Mouse (Mus musculus) intestine, embryonic 14.5 days (tissue): ENCODE data around the gene Dusp16. TPM values are rescaled to one million over a fixed set of nuclear protein-coding genes. Genes with fewer than 3 reads are reported as not detected.

Source experiments
- ATAC-seq: fragments of 200-750 bp; cut with Nextera tagmentation; replicated peaks from 2 replicates; pipeline ENCODE4 v1.8.0; 2017; ENCODE audit warnings: low read depth, moderate number of reproducible peaks, moderate TSS enrichment, moderate library complexity; ENCODE audit not compliant: low FRiP score, low TSS enrichment
- DNase-seq: peaks from one replicate; pipeline ENCODE4 v3.0.0-alpha.2; 2018; ENCODE audit warnings: low spot score
- H3K27ac ChIP-seq: fragments of 300-500 bp; sonication (generic); 2 replicates; pipeline ENCODE4 v1.5.1; 2014; ENCODE audit warnings: low read depth, mild to moderate bottlenecking, control low read depth
- H3K27me3 ChIP-seq: fragments of 300-500 bp; sonication (generic); replicated peaks from 2 replicates; pipeline ENCODE4 v1.6.1; 2014; ENCODE audit warnings: low read length, control low read depth; ENCODE audit not compliant: control insufficient read depth, insufficient read depth
- H3K36me3 ChIP-seq: fragments of 300-500 bp; sonication (generic); 2 replicates; pipeline ENCODE4 v1.6.1; 2014; ENCODE audit warnings: low read length, control low read depth; ENCODE audit not compliant: control insufficient read depth, insufficient read depth
- H3K4me1 ChIP-seq: fragments of 300-500 bp; sonication (generic); replicated peaks from 2 replicates; pipeline ENCODE4 v1.6.1; 2014; ENCODE audit warnings: low read length, control low read depth, mixed read lengths; ENCODE audit not compliant: control insufficient read depth, insufficient read depth
- H3K4me2 ChIP-seq: fragments of 300-500 bp; sonication (generic); 2 replicates; pipeline ENCODE4 v1.6.1; 2014; ENCODE audit warnings: low read length
- H3K4me3 ChIP-seq: fragments of 300-500 bp; sonication (generic); 2 replicates; pipeline ENCODE4 v1.5.1; 2014; ENCODE audit warnings: low read depth, low read length, control low read depth, mixed read lengths
- H3K9ac ChIP-seq: fragments of 300-500 bp; sonication (generic); 2 replicates; pipeline ENCODE4 v1.6.1; 2014; ENCODE audit warnings: mild to moderate bottlenecking, low read length
- H3K9me3 ChIP-seq: fragments of 300-500 bp; sonication (generic); 2 replicates; pipeline ENCODE4 v1.6.1; 2016; ENCODE audit warnings: low read length, control low read depth; ENCODE audit not compliant: control insufficient read depth
- WGBS: fragments of 180-500 bp; shearing (Covaris S2); extraction: QIAGEN DNeasy Blood & Tissue Kit; methylation state at CpG from one replicate; pipeline ENCODE4 v1.1.7; 2014; 5-methylcytosine and 5-hydroxymethylcytosine counted together
- polyA plus RNA-seq: library from polyadenylated mRNA; unstranded; fragments of >200 nt; fragmentation: Nextera tagmentation; extraction: Ambion mirVana; gene quantifications from 2 replicates; pipeline ENCODE4 v1.2.1, GENCODE M21; 2014

Gene Dusp16
- polyA plus RNA-seq, 1 experiment from 2014 or later, result 20.0 TPM

DNA sequence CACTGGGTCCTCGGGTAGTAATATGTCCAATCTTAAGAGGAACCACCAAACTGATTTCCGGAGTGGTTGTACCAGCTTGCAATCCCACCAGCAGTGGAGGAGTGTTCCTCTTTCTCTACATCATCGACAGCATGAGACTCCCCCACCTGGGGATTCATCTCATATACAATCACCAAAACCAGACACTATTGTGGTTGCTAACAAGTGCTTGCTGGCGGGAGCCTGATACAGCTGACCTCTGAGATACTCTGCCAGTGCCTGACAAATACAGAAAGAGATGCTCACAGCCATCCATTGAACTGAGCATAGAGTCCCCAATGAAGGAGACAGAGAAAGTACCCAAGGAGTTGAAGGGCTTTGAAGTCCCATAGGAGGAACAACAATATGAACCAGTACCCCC is 36.4 kb downstream of the Dusp16 start:
- no peaks in the 10 kb centered on the region for H3K4me1 ChIP-seq
- no peak overlapping the region for H3K27ac ChIP-seq
- ATAC-seq (no peak), DNase-seq (no peak)
- H3K36me3 ChIP-seq, result peaks cover 21% of the 10 kb centered on the region
- H3K27me3 ChIP-seq, result no peaks in the 10 kb centered on the region
- H3K9ac ChIP-seq, result no peak overlapping the region
- 89% methylated on average over 4 of the region's 4 CpGs for WGBS
- no peaks in the 10 kb centered on the region for H3K9me3 ChIP-seq
- no peak overlapping the region for H3K4me2 ChIP-seq
- no peak overlapping the region for H3K4me3 ChIP-seq

DNA sequence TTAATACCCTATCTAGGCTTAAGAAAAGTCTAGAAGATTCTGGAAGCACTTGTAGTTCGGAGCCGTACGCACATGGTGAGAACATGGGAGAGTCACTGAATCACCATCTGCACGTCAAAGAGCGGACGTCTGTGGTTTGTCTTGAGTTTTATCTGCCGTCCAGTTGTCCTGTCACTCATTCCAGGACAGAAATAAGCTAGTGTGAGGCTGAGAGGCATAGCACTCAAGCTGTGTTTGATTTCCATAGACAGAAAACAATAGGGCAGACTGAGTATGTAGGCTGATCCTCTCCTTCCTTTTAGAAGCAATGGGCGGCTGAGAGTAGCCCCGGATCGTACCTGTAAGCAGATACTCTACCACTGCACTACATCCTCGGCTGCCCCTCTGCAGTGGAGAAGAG is 38.6 kb downstream of the Dusp16 start:
- Histone ChIP-seq H3K27ac (no peak overlapping the region), H3K4me3 (no peak overlapping the region), H3K9ac (no peak overlapping the region), H3K4me2 (no peak overlapping the region), H3K27me3 (no peaks in the 10 kb centered on the region), H3K9me3 (no peaks in the 10 kb centered on the region), H3K36me3 (peaks cover 18% of the 10 kb centered on the region; the same call in 1 of the 2 replicates), H3K4me1 (no peaks in the 10 kb centered on the region)
- WGBS, result 91% methylated on average over 11 of the region's 11 CpGs
- DNase-seq (no peak), ATAC-seq (no peak)

DNA sequence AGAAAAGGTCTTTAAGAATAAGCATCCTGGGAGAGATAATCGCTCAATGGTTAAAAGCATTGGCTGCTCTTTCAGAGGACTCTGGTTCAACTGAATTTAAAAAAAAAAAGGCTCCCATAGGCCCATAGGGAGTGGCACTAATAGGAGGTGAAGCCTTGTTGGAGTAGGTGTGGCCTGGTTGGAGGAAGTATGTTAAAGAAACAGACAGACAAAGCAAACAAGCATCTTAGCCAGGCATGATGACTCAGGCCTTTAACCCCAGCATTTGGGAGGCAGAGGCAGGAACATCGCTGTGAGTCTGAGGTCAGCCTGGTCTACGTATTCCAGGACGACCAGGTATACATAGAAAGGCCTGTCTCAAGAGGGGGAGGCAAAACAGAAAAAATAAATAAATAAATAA is 39.0 kb downstream of the Dusp16 start:
- DNase-seq, result no peak
- no peak overlapping the region for H3K4me2 ChIP-seq
- peak; percentile 70; the same call in 1 of the 2 replicates for ATAC-seq

DNA sequence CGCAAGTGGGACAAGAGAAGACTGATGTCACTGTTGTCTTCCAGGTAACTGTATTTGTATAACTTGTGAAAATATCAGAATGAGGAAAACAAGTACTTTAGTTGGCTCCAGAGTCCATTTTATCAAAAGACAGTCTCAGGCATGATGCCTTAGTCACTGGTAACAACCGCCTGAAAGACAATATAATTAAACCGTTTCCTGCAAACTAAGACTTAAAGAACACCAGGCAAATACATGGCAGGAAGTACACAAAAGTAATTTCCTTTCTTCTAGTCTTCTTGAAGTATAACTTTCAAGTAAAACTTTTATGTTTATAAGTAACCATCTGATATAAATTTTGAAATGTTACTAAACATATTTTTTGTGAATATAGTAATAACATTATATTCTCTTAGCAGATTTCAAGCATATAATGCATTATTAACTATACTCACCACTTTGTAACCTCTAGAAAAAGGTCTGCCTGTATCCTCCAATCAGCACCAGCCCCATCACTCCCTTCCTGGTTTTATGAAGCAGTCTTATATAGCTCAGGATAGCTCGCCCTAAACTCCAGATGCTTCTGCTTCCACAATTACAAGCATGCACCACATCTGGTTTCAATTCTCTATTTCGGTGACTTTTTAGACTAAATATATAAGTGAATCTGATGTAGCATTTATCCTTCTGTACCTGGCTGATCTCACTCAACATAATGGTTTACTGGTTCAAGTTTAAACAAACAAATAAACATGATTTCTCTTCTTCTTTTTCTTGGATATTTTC is 40.4 kb downstream of the Dusp16 start:
- no peak overlapping the region for H3K9ac ChIP-seq
- no peaks in the 10 kb centered on the region for H3K4me1 ChIP-seq
- H3K36me3 ChIP-seq, result peaks cover 11% of the 10 kb centered on the region; the same call in 1 of the 2 replicates
- no peak overlapping the region for H3K4me3 ChIP-seq
- WGBS, result 83% methylated on average over 5 of the region's 5 CpGs
- no peak overlapping the region for H3K4me2 ChIP-seq
- DNase-seq, result no peak
- no peak for ATAC-seq
- no peaks in the 10 kb centered on the region for H3K9me3 ChIP-seq
- H3K27me3 ChIP-seq, result no peaks in the 10 kb centered on the region
- no peak overlapping the region for H3K27ac ChIP-seq

More for the DNA sequence above, 39.0 kb downstream of the Dusp16 start:
- no peaks in the 10 kb centered on the region for H3K4me1 ChIP-seq
- no peak overlapping the region for H3K9ac ChIP-seq
- H3K9me3 ChIP-seq, result no peaks in the 10 kb centered on the region
- WGBS, result 91% methylated on average over 4 of the region's 4 CpGs
- no peaks in the 10 kb centered on the region for H3K27me3 ChIP-seq
- peaks cover 15% of the 10 kb centered on the region; the same call in 1 of the 2 replicates for H3K36me3 ChIP-seq
- H3K4me3 ChIP-seq, result no peak overlapping the region
- H3K27ac ChIP-seq, result no peak overlapping the region

DNA sequence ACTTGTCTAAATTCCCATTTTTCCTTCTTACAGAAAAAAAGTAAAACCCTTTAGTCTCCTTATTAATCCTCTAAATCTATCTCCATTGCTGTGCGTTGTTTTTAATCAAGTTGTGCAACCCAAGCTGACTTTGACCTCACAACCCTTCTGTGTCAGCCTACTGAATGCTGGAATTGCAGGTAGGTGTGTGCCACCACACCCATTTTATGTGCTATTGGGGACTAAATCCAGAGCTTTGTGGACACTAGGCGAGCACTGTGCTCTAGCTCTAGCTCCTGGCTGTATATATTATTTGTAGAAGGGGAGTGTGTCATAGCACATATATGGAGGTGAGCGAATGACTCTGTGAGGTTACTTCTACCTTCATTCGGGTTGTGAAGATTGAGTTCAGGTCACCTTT is 41.3 kb downstream of the Dusp16 start:
- H3K27me3 ChIP-seq, result no peaks in the 10 kb centered on the region
- H3K27ac ChIP-seq, result no peak overlapping the region
- H3K4me3 ChIP-seq, result no peak overlapping the region
- no peak overlapping the region for H3K4me2 ChIP-seq
- ATAC-seq, result no peak
- no peak for DNase-seq
- H3K36me3 ChIP-seq, result peaks cover 11% of the 10 kb centered on the region; the same call in 1 of the 2 replicates
- no peaks in the 10 kb centered on the region for H3K9me3 ChIP-seq
- H3K9ac ChIP-seq, result no peak overlapping the region
- WGBS, result 88% methylated on average over 4 of the region's 4 CpGs
- H3K4me1 ChIP-seq, result no peaks in the 10 kb centered on the region

DNA sequence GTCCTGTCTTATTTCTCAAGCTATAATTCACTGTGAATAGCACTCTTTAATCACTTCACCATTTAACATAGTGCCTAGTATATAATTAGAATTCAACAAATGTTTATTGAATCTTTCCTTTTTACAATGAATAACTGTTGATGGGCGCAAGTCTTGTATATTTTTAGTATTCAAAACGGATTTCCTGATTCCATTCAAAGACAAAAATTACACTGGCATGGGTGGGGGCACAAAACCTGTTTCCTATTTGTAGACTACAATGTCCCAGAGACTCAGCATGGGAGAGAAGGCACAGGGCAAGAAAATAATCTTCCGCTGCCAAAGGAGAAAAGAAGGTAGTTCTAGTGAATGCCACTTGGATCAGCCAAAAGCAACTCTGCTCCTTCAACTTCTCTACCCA is 44.3 kb downstream of the Dusp16 start:
- Histone ChIP-seq H3K27ac (no peak overlapping the region), H3K9me3 (no peaks in the 10 kb centered on the region)
- ATAC-seq, result no peak

DNA sequence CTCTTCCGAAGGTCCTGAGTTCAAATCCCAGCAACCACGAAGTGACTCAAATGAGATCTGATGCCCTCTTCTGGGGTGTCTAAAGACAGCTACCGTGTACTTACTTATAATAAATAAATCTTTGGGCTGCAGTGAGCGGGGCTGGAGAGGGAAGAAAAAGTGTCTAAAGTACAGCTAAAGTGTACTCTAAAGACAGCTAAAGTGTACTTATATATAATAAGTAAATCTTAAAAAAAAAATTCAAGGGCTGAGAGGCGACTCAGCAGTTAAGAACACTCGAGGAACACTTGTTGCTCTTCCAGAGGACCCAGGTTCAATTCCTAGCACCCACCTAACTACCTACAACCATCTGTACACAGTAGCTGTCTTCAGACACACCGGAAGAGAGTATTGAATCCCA is 46.5 kb downstream of the Dusp16 start:
- H3K9me3 ChIP-seq, result no peaks in the 10 kb centered on the region
- no peak for ATAC-seq
- WGBS, result 91% methylated on average over 7 of the region's 7 CpGs

More for the DNA sequence above, 44.3 kb downstream of the Dusp16 start:
- Histone ChIP-seq H3K4me3 (no peak overlapping the region), H3K27me3 (no peaks in the 10 kb centered on the region), H3K4me1 (no peaks in the 10 kb centered on the region), H3K36me3 (0 out of 2 replicates have a peak, but pooled peaks cover 5% of the 10 kb centered on the region), H3K9ac (no peak overlapping the region), H3K4me2 (no peak overlapping the region)
- WGBS, result 91% methylated on average over 3 of the region's 3 CpGs
- DNase-seq, result no peak

DNA sequence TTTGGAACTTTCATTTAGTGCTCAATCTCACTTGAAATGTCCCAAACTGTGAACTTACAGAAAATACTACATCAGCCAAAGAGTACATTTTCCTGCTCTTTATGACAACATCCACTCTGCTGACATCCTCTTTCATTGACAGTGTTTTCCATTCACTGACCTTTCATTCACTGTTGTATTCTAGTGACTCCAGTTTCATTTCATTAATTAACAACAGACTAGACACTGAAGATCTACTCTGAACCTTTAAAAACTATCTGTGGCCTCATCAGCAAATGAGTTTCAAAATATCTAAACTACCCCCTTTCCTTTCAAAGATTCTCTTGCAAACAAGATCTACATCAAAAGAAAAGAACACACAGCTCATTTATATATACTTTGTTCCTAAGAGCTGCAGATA is 48.9 kb downstream of the Dusp16 start:
- Histone ChIP-seq H3K27ac (no peak overlapping the region), H3K4me3 (no peak overlapping the region), H3K36me3 (peaks cover 13% of the 10 kb centered on the region), H3K9ac (no peak overlapping the region), H3K27me3 (no peaks in the 10 kb centered on the region), H3K4me2 (no peak overlapping the region), H3K9me3 (no peaks in the 10 kb centered on the region), H3K4me1 (no peaks in the 10 kb centered on the region)
- DNase-seq (no peak), ATAC-seq (no peak)

More for the DNA sequence above, 46.5 kb downstream of the Dusp16 start:
- DNase-seq, result peak; percentile 25
- H3K27ac ChIP-seq, result no peak overlapping the region
- H3K36me3 ChIP-seq, result no peaks in the 10 kb centered on the region
- no peaks in the 10 kb centered on the region for H3K4me1 ChIP-seq
- H3K4me2 ChIP-seq, result no peak overlapping the region
- no peak overlapping the region for H3K4me3 ChIP-seq
- no peaks in the 10 kb centered on the region for H3K27me3 ChIP-seq
- H3K9ac ChIP-seq, result no peak overlapping the region

DNA sequence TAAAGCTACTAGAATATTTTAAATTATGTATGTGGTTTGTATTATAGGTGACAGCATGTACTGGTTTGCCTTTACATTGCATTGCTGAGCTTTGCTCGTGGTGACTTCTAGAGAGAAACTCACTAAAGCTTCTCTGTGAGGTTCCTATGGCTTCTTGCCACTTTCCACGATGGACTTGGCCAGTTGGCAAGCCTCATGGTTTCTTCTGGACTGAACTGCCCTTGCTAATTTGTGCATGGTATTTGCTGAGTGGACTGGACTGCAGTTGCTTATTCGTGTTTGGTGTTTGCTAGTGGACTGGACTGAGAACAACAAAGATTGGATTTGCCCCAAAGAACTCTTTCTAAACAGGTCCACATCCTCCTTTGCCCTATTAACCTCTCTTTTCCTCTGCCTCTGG is 55.6 kb downstream of the Dusp16 start:
- DNase-seq, result no peak
- H3K4me1 ChIP-seq, result peaks cover 5% of the 10 kb centered on the region
- WGBS, result 93% methylated on average over 3 of the region's 3 CpGs

More for the DNA sequence above, 55.6 kb downstream of the Dusp16 start:
- H3K27me3 ChIP-seq, result no peaks in the 10 kb centered on the region
- no peak overlapping the region for H3K4me2 ChIP-seq
- no peak overlapping the region for H3K4me3 ChIP-seq
- peaks cover 23% of the 10 kb centered on the region for H3K36me3 ChIP-seq
- H3K9me3 ChIP-seq, result no peaks in the 10 kb centered on the region
- no peak for ATAC-seq
- H3K27ac ChIP-seq, result no peak overlapping the region
- H3K9ac ChIP-seq, result no peak overlapping the region
